Mouse (Mus musculus): ENCODE results near the gene Tmem238. TPM values are rescaled to one million over a fixed set of nuclear protein-coding genes. Genes with fewer than 3 reads are reported as not detected.

The Tmem238 gene
- polyA plus RNA-seq (2017; shearing (Covaris generic)): 2.8 TPM

DNA sequence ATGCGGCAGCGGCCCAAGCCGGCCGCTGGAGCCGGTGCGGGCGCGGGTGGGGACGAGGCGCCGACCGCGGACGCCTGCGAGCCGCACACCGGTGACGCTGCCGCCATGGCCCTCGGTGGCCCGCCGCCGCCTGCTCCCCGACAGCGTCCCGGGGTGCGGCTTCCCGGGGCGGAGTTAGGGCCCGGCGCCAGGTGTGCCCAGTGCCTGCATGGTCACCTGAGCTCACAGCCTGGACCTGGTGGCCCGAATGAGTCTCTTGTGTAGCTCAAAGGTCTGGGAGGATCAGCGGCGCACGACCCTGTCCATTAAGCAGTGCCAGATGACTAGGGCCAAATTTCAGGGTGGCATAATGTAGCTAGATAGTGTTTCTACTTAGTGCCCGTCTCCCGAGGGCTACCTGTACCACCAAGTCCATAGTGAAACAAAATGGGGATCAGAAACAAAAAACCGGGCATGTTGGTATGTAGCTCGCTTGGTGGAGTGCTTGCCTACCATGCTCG is at the start of gene Tmem238:
Tmem238 (minus strand) TSS at position 221 of the 500 bp plus-strand sequence.

DNA sequence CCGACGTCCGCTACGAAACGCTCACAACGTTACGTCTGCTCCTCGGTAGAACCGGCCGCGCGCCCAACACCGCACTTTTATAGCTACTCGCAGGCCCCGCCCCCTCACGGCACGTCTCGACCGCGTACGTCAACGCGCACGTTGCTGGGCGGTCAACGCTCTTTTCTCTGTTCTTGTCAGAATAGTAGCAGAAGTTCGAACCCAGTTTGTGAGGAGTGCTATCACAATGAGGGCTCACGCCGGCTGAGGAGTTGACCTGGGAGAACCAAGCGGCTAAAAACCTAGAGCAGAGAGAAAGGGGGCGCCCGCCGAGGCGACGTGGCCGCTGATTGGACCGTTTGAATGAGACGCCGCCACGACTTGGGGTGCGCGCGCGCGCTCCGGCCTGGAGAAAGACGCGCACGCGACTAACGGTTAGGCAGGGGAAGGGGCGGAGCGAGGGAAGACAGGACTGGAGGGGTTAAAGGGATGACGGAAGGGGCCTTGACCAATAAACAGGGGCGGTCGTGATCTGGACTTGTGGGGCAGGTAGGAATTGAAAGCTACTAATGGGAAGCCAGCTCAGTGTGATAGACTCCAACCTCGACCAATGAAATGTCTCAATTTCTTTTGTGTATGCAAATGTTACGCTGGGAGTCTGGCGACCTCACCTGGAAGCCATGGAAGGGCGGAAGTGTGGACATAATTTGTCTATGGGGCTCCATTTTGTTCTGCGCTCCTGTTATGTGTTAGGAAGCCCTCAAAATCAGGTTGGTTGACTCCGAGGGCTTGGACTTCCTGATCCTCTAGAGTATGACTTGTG is 23.0 kb upstream of the Tmem238 start, which contains the start of gene Ube2s:
Ube2s (minus strand) TSS at position 288 of the 802 bp plus-strand sequence.

DNA sequence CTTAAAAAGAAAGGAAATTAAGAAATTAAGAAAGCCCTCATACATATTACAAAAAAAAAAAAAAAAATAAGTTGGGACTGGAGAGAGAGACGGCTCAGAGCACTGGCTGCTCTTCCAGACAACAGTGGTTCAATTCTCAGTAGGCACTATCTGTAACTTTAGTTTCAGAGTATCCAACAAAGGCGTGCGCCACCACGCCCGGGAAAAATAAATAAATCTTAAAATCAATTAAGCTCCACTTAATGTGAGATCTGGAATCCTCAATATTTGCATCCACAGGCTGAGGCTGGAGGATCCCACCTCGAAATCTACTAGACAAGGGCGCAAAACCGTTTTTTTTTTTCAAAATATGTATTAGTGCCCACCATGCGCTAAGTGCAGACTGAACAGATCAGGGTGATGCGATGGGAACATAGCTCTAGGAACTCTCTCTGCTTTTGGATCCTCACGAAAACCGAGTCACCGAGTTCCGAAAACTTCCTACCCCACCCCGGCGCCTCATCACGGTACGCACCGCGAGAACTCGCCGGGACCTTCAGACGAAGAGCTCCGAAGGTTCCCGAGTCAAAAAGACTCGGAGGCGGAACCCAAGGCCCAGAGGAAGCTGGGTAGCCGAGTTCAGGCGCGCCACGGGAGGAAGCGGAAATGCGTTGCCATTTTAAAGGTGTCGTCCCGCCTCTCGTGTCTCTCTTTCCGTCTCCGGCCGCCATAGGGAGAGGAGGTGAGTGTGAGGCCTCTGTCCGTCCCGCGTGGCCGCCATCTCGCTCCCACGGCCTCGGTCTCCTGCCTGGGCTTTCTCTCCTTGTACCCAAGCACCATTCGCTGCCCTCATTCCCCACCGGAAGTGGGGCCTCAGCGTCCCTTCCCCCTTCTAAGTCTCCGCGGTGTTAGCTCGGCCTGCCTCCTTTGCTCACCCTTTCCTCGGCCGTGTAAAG is 3.1 kb upstream of the Tmem238 start, which contains the start of gene Rpl28:
Rpl28 (plus strand) TSS at position 597 of the 935 bp plus-strand sequence.

DNA sequence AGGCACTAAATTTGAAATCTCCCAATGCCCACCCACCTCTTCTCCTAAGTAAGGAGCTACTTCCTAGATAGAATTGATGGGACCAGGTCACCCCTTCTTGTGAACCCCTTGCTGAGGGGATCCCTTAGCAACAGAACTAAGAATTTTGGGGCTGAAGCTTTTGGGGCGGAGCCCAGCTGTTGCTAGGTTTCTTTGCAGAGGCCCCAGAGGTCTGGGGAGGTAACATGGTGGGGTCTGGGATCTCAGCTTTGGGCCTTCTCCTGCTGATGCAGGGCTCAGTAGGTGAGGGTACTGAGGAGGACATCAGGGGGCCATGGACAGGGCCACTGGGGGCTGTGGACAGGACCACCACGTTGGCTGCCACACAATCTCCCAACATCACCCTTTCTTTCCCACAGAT is 6.7 kb downstream of the Tmem238 start, which contains the start of the genes Il11 and Tmem190:
Il11 (minus strand) TSS at position 101 of the 400 bp plus-strand sequence.
Tmem190 (plus strand) TSS at position 179 of the 400 bp plus-strand sequence.

GRCm38 (mm10) chr7:4771202-4771601 is 18.3 kb downstream of the Tmem238 start, which contains the start of gene Fam71e2:
Gene Fam71e2 (minus strand): TSS chr7:4771302.

DNA sequence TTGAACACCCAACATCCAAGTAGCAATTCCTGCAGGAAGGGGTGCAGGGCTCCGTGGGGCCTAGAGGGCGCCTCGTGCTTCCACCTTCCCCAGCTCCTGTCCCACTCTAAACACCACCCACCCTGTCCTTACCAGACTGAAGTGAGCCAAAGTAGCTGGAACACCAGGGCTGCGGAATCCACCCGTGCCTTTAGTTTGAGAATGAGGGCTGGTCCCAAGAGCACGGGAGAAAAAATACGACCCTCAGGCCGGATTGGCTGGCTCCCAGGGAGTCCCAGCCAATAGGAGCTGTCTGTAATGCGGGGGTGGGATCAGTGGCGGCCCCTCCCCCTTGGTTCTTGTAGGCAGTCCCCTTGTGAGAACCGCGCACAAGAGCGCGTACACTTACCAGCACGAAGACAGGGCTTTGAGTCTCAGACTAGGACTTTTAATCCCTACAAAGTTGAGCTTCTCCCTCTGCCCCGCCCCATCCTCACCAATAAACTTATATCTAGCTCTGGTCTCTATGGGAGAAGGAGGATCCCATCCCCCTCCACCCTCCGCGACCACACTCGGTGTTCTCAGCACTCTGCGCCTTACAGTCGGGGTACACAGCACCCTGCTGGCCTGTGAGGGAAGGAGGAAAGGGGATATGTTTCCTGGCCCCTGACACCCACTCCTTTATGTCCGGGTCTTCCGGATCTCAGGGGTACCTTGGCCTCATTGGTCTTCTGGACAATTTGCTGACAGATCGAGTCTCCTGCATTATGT is 36.5 kb downstream of the Tmem238 start, which contains the start of gene Cox6b2:
Cox6b2 (minus strand) TSS at position 274 of the 750 bp plus-strand sequence.

GRCm38 (mm10) chr7:4739544-4740275 is 49.7 kb downstream of the Tmem238 start, which contains the start of gene Kmt5c:
Gene Kmt5c (plus strand): TSS chr7:4740115.

Other genes starting within 250 kb of the Tmem238 start
- not detected for gene Syt5, start 242.1 kb downstream of the Tmem238 start, polyA plus RNA-seq (2017; shearing (Covaris generic))
- not detected for gene Ptprh, start 185.6 kb downstream of the Tmem238 start, polyA plus RNA-seq (2017; shearing (Covaris generic))
- 16.4 TPM for gene Tmem86b, start 158.2 kb downstream of the Tmem238 start, polyA plus RNA-seq (2017; shearing (Covaris generic))
- gene Ppp6r1, start 130.6 kb downstream of the Tmem238 start, polyA plus RNA-seq (2017; shearing (Covaris generic)): 282 TPM
- 76.5 TPM for gene Hspbp1, start 104.6 kb downstream of the Tmem238 start, polyA plus RNA-seq (2017; shearing (Covaris generic))
- gene Brsk1, start 99.1 kb downstream of the Tmem238 start, polyA plus RNA-seq (2017; shearing (Covaris generic)): not detected
- not detected for gene Tmem150b, start 64.4 kb downstream of the Tmem238 start, polyA plus RNA-seq (2017; shearing (Covaris generic))
- gene Kmt5c, start 49.5 kb downstream of the Tmem238 start, polyA plus RNA-seq (2017; shearing (Covaris generic)): 37.1 TPM
- 2.0 TPM for gene Cox6b2, start 36.6 kb downstream of the Tmem238 start, polyA plus RNA-seq (2017; shearing (Covaris generic))
- not detected for gene Fam71e2, start 18.4 kb downstream of the Tmem238 start, polyA plus RNA-seq (2017; shearing (Covaris generic))
- not detected for gene Il11, start 6.8 kb downstream of the Tmem238 start, polyA plus RNA-seq (2017; shearing (Covaris generic))
- gene Tmem190, start 6.7 kb downstream of the Tmem238 start, polyA plus RNA-seq (2017; shearing (Covaris generic)): not detected
- gene Rpl28, start 3.2 kb upstream of the Tmem238 start, polyA plus RNA-seq (2017; shearing (Covaris generic)): 358 TPM
- gene Ube2s, start 22.9 kb upstream of the Tmem238 start, polyA plus RNA-seq (2017; shearing (Covaris generic)): 236 TPM
- 0.12 TPM for gene Shisa7, start 55.0 kb upstream of the Tmem238 start, polyA plus RNA-seq (2017; shearing (Covaris generic))
- 7.4 TPM for gene Isoc2b, start 80.6 kb upstream of the Tmem238 start, polyA plus RNA-seq (2017; shearing (Covaris generic))
- gene Isoc2a, start 87.5 kb upstream of the Tmem238 start, polyA plus RNA-seq (2017; shearing (Covaris generic)): 0.77 TPM
- gene Gm36210, start 116.9 kb upstream of the Tmem238 start, polyA plus RNA-seq (2017; shearing (Covaris generic)): not detected
- gene Zfp628, start 125.6 kb upstream of the Tmem238 start, polyA plus RNA-seq (2017; shearing (Covaris generic)): 2.5 TPM
- not detected for gene Nat14, start 132.4 kb upstream of the Tmem238 start, polyA plus RNA-seq (2017; shearing (Covaris generic))
- gene Ssc5d, start 136.1 kb upstream of the Tmem238 start, polyA plus RNA-seq (2017; shearing (Covaris generic)): not detected
- gene Sbk2, start 174.8 kb upstream of the Tmem238 start, polyA plus RNA-seq (2017; shearing (Covaris generic)): not detected
- not detected for gene Sbk3, start 181.5 kb upstream of the Tmem238 start, polyA plus RNA-seq (2017; shearing (Covaris generic))
- 18.4 TPM for gene Zfp579, start 206.5 kb upstream of the Tmem238 start, polyA plus RNA-seq (2017; shearing (Covaris generic))
- 21.0 TPM for gene Zfp524, start 224.8 kb upstream of the Tmem238 start, polyA plus RNA-seq (2017; shearing (Covaris generic))
- gene Fiz1, start 225.0 kb upstream of the Tmem238 start, polyA plus RNA-seq (2017; shearing (Covaris generic)): 54.8 TPM
- gene Gm44973, start 225.8 kb upstream of the Tmem238 start, polyA plus RNA-seq (2017; shearing (Covaris generic)): 5.0 TPM
- 10.7 TPM for gene Zfp865, start 230.7 kb upstream of the Tmem238 start, polyA plus RNA-seq (2017; shearing (Covaris generic))
- not detected for gene Ccdc106, start 230.9 kb upstream of the Tmem238 start, polyA plus RNA-seq (2017; shearing (Covaris generic))
- gene 4632433K11Rik, start 244.5 kb upstream of the Tmem238 start, polyA plus RNA-seq (2017; shearing (Covaris generic)): not detected
- 2.1 TPM for gene Zfp784, start 248.8 kb upstream of the Tmem238 start, polyA plus RNA-seq (2017; shearing (Covaris generic))